Mouse (Mus musculus) cerebellum, postnatal 4 days (tissue): ENCODE measurements around the gene Acvr2b.
A peak's percentile ranks its signal among the peaks of the same experiment; 100 is the strongest.

Experiments used
- DNase-seq, 2 experiments: peaks; one replicate each; pipeline ENCODE4 v3.0.0; 2022; ENCODE audit warnings: low spot score in 2 of 2, mixed read lengths in 1 of 2

Gene Acvr2b

DNA sequence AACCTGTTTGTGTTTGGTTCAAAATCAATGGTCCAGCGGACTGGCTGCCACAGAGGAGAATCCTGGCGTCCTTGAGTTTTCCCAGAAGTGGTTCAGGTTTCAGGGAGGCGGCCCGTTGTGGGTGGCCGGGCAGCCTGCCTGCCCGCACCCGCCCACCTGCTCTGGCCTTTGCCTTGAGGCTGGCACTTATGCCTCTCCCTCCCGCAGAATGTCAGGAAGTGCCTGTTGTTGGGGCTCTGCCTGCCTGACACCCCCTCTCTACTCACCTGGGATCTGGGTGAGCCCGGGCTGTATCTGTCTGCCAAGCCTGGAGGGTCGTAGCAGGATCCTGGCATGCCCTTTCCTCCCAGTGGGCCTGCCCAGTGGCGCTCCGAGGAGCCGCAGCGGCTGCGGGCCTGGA lies 6.0 kb downstream of the Acvr2b start:
- no peak for DNase-seq

- no peak for DNase-seq
Observed at GRCm38 (mm10) chr9:119408898-119409664, 7.2 kb downstream of the Acvr2b start.

DNA sequence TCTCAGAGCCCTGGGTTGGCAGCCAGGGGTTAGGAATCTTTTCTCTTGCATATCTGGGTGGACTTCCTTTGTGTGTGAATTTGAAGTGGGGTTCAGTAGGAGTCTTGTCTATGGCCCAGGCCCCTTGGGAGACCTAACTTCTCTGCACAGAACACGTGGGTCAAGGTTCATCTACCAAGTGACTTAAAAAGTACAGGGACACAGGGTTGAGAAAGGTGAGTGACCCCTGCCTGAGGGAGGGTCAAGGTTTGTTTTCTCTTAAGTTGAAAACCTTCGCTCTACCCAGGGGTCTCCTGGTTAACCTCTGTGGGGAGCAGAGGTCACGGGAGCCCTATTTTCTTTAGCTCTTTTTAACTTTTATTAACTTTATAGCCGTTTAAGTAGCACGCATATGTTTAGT lies 7.9 kb downstream of the Acvr2b start:
- DNase-seq, result no peak

DNA sequence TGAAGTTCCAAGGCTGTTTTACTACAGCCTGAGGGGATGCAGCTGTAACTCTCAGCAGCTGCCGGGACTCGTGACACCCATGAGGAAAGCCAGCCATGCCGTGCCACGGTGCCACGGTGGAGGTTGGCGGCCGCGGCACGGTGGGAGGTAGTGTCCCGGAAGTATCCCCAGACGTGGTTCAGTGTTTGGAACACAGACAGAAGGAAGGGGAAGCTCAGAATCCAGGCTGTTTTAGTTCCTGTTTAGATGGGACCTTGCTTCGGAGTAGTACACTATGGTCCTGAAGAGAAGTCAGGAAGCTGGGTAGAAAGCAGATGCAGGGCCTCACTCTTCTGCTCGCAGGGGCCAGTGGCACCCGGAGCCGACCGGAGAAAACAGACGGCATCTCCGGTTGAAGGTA lies 16.1 kb downstream of the Acvr2b start:
- DNase-seq, result no peak

DNA sequence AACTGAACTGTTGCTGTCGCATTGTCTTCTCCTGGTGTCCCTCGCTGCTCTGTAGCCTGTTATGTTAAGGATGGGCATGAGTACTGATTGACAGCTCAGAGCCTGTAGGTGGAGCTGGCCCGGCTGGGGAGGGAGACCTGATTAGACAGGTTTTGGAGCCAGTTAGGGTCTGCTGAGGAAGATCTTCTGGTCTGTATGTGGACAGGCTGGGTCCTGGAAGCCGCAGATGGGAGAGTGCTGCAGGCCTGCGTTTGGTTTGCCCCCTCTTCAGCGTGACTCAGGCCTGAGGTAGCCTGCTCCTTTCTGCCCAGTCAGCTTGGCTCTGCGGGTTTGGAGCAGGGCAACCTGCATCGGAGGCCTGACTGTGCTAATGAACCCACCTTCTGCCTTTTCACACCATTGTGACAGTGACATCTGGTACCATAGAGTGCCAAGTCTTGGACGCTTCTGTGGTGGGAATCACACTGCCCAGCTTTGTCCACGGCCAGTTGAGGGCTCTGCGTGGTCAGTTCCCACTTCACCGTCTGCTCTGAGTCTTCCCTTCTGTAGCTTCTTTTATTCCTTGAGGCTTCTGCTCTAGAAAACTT lies 18.0 kb downstream of the Acvr2b start:
- no peak for DNase-seq

DNA sequence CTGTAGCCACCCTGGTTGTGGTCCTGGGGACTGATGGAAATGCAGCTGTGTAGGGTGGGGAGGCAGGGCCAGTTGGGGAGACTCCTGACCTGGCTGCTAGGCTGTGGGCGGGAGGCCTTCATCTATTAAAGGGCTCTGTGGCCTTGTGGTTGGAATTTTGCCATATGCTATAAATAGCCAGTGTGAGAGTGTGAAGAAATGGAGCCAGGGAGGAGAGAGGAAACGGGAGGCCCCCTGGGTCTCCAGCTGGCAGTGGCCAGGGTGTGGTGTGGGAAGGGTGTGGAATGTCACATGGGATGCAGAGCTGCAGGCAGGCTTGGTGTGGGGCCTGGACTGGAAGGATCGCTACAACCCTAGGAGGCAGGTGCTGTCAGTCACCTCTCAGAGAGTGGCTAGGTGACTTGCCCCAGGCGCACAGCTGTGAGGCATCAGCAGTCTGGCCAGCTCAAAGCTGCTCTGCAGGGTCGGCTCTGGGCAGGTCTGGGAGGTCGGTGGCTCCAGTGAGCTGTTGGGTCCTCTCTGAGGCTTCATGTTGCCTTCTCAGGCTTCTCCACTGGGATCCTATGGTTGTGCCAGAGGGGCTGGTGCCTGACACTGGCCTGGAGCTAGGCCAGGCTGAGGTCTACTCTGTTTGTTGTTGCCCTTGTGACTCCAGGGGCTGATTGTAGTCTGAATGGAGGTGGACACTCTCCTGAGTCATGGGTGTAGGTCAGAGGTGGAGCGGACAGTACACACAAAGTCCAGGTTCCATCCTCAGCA lies 23.5 kb downstream of the Acvr2b start:
- DNase-seq, result no peak

DNA sequence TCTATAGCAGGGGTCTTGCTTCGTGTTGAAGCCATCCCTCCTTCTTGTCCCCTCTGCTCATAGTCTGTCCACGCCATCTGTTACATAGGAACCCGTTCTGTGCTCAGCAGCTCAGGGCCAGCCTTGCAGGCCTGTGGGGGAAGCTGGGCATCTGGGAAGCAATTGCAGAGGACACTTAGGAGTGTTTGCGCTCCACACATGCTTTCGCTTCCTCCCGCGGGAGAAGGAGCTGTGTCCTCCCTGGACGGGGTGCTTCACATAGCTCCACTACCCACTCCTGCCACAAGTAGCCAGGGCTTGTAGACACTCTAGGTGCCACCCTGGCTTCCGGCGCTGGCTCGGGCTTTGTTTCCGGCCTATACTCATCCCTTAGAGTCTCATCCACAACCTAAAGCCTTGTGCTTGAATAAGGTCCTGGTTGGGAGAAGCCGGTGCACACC lies 24.1 kb downstream of the Acvr2b start:
- no peak for DNase-seq

DNA sequence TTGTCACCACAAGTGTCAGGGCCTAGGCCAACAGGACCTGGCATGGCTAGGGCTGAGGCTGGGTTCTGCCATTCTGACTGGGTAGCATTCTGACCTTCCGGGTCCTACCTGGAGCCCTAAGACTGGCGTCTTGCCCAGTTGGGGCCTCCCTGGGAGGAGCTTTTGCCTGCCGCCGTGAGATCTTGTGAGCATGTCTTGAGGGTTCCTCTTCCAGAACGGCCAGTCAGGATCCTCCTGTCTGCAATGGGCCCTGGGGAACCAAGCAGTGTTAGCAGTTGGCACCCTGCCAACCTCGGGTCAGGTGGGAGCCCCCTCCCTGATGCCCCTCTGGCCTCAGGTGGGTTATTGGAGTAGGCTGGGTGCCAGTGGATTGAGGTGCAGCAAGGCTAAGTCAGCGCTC lies 24.6 kb downstream of the Acvr2b start:
- no peak for DNase-seq

DNA sequence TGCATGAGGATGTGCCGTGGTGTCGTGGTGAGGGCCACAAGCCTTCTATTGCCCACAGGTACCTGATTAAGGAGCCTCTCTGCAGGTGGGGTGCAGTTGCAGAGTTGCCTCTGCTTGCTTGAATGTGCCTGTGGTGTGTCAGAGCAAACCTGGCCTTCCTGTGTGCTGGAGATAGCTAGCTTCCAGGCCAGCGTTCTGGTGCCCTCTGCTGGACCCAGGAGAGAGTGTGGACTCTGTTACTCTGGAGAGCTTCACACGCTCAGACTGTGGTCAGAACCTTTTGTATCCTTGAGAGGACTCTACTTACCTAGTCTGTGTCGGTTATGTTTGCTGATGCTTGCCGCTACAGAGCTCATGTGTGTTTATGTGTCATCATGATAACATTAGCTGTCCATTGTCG lies 28.4 kb downstream of the Acvr2b start:
- DNase-seq, result peak; percentile 70 to 84

DNA sequence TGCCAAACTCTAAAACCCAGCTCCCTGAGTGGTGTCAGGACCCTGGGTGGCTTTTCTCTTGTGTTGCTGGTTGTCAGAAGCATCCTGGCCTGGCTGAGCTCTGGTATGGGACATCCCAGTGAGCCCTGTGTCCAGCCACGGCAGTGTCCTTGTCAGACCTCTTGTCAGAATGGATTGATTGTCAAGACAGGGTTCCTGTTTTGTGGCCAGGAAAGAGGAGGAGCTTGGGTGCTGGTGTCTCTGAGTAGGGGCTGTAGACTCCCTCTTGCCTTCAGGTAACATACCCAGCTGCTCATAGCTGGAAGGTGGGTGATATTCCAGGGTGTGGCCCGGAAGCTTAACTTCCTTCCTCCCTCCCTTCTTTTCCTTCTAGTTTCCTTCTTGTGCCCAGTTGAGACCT lies 33.9 kb downstream of the Acvr2b start:
- no peak for DNase-seq

DNA sequence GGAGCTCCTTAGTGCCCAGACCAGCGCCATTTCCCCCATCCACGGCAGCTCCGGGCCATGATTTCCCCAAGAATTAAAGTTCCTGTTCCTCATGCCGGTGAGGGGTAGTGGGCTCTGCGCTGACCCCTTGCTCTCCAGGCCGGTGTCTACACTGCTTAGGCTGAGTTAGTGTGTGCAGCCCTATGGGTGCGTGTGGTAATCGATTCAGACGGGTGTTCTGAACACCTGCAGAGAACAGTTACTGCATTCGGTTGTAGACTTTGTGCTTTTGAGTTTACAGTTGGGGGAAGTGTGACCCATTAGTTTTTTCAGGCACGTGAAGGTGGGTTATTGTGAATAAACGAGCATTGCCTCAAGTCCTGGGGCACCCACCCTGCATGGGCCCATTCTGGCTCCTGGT lies 36.1 kb downstream of the Acvr2b start:
- DNase-seq, result no peak

DNA sequence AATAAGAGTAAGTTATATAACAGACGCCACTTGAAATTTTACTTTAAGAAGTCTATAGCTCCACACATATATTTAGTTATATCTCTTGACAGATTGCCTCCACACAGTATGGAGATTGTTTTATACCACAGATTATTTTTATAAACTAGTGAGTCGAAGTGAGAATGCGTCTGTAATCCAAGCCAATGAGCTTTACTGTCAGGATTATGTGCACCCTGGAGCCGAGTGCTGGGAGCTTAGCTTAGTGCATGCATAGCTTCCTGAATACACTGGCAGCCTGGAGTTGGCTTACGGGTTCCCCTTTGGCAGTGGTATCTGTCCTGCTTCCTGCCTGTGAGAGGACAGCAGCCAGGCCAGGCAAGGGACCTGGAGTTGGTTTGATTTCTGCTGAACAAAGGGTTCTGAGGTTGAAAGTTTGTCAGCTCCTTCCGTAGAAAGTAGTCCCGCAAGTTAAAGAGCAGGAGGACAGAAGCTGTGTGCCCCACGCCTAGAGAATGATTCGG lies 36.6 kb downstream of the Acvr2b start:
- DNase-seq, result no peak

GRCm38 (mm10) chr9:119444738-119445429 lies 43.0 kb downstream of the Acvr2b start, which contains the start of gene Exog:
Gene Exog (plus strand): TSS chr9:119444943.
- DNase-seq, result peak; percentile 98 to 99

DNA sequence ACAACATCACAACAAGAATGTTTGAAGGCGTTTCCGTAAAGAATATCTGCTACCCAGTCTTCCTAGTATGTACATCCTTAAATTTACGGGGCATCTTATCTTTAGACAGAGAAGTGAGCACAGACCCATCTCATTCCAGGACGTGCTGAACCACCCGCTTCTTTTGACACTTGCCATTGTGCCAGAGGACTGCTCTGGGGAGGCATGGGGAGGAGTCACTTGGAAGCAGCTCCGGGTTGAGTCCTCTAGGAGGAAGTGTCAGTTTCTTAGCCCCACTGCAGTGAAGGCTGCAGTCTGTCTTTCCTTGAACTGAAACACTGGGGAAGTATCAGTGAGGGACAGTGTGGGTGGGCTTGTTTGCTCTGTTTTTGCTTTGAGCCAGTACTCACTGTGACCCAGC lies 43.8 kb downstream of the Acvr2b start:
- DNase-seq, result no peak

- no peak for DNase-seq
Observed at GRCm38 (mm10) chr9:119455967-119456366, 54.0 kb downstream of the Acvr2b start.

- DNase-seq, result no peak
Observed at GRCm38 (mm10) chr9:119457122-119457521, 55.2 kb downstream of the Acvr2b start.

GRCm38 (mm10) chr9:119460410-119460809 lies 58.5 kb downstream of the Acvr2b start:
- peak; percentile 53 to 74 for DNase-seq

GRCm38 (mm10) chr9:119465056-119465455 lies 63.1 kb downstream of the Acvr2b start:
- DNase-seq, result no peak

DNA sequence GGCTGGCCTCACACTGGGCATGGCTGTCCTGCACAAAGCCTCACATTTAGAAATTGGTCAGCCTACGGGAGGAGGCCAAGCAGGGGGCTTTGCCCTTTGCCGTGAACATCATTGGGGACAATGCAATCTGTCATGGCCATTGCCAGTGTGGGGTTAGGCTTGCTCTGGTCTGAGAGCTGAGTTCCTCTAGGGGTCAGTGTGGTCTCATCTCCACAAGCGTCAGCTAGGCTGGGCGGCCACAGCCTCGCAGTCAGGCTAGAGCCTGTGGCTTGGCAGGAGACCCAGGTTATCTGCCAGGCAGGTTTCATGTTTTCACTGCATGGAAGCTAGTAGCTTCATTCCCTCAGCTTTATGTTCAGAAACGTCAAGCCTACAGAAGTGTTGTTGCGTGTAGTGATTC lies 63.7 kb downstream of the Acvr2b start:
- peak in 1 of 2 experiments; percentile 60 for DNase-seq

- DNase-seq, result no peak
Observed at GRCm38 (mm10) chr9:119469691-119470353, 67.9 kb downstream of the Acvr2b start.

DNA sequence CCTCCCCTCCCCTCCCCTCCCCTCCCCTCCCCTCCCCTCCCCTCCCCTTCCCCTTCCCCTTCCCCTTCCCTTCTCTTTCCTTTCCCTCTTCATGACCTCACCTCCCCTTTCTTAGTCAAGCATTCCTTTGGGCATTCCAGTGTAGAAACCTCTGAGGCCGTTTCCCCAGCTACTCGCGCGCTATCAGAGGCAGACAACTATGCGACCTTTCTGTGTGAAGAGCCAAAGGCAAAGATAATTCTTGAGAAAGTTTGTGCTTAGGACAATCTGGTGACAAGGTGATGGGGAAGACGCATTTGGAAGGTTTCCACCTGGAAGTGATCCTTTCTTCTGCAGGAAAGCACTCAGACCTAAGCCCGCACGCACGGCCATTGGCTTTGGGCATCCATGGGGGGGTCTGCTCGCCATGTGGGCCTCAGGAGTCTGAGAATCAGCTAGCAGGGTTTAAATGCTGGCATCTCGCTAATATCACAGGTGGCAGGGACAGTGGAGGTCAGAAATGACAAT lies 70.5 kb downstream of the Acvr2b start:
- DNase-seq, result no peak
